Mouse (Mus musculus): Measurements from ENCODE around the gene Ccdc97. TPM values are rescaled to one million over a fixed set of nuclear protein-coding genes. Genes with fewer than 3 reads are reported as not detected.
A peak's percentile ranks its signal among the peaks of the same experiment; 100 is the strongest.
"Not testable (repeated sequence)": the region's sequence is repeated elsewhere in the genome, so short reads cannot be mapped to it uniquely, and the experiment has no call there.

Ccdc97 gene
- polyA plus RNA-seq, 1 experiment from 2014 or later: 47.7 TPM

DNA sequence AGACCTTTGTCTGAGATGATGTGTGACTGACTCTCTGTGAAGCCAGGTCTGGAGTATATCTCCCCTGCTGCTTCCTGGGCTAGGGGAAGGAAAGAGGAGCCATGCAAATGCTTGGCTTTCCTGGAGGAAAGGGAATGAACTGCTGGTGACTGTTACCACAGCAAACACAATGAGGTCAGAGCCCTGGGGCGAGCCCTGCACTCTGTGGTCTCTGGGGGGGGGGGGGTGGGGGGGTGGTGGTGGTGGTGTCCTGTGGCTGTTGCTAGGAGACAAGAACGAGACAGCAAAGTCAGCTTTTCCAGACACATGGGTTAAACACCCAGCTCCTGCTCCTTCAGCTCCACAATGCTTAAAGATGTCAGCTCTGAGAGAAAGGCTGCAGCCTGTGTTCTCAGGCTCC lies 10.5 kb upstream of the Ccdc97 start:
- no peak overlapping the region for H3K4me2 ChIP-seq (ENCODE audit: low read length)
- no peaks in the 10 kb centered on the region for H3K4me1 ChIP-seq (ENCODE audit: control insufficient read depth, insufficient read depth, low read length)
- ATAC-seq (ENCODE audit: low FRiP score, low TSS enrichment) (no peak), DNase-seq (no peak)
- H3K27me3 ChIP-seq (ENCODE audit: control insufficient read depth, insufficient read depth, low read length): no peaks in the 10 kb centered on the region
- no peak overlapping the region for H3K4me3 ChIP-seq (replicated peaks; ENCODE audit: low read depth, low read length)
- no peak overlapping the region for H3K27ac ChIP-seq (replicated peaks; ENCODE audit: low read depth, low read length)
- H3K9ac ChIP-seq (replicated peaks; ENCODE audit: low read length): no peak overlapping the region
- peaks cover 96% of the 10 kb centered on the region for H3K36me3 ChIP-seq (ENCODE audit: control insufficient read depth, insufficient read depth, low read length)
- 58% methylated on average over 2 of the region's 2 CpGs for WGBS
- H3K9me3 ChIP-seq (ENCODE audit: control insufficient read depth, low read length): no peaks in the 10 kb centered on the region

- Histone ChIP-seq H3K27ac (replicated peaks; ENCODE audit: low read depth, low read length) (no peak overlapping the region), H3K36me3 (ENCODE audit: control insufficient read depth, insufficient read depth, low read length) (peaks cover 96% of the 10 kb centered on the region), H3K9ac (replicated peaks; ENCODE audit: low read length) (no peak overlapping the region), H3K4me1 (ENCODE audit: control insufficient read depth, insufficient read depth, low read length) (no peaks in the 10 kb centered on the region), H3K4me3 (replicated peaks; ENCODE audit: low read depth, low read length) (no peak overlapping the region), H3K9me3 (ENCODE audit: control insufficient read depth, low read length) (no peaks in the 10 kb centered on the region), H3K4me2 (ENCODE audit: low read length) (no peak overlapping the region), H3K27me3 (ENCODE audit: control insufficient read depth, insufficient read depth, low read length) (no peaks in the 10 kb centered on the region)
- WGBS: 95% methylated on average over 5 of the region's 5 CpGs
- no peak for DNase-seq
- ATAC-seq (ENCODE audit: low FRiP score, low TSS enrichment): no peak
Observed at GRCm38 (mm10) chr7:25727800-25728199, 8.9 kb upstream of the Ccdc97 start.

- H3K4me2 ChIP-seq (ENCODE audit: low read length): no peak overlapping the region
- H3K36me3 ChIP-seq (ENCODE audit: control insufficient read depth, insufficient read depth, low read length): peaks cover 95% of the 10 kb centered on the region
- no peak for DNase-seq
- no peak overlapping the region for H3K4me3 ChIP-seq (replicated peaks; ENCODE audit: low read depth, low read length)
- no peaks in the 10 kb centered on the region for H3K27me3 ChIP-seq (ENCODE audit: control insufficient read depth, insufficient read depth, low read length)
- H3K9ac ChIP-seq (replicated peaks; ENCODE audit: low read length): no peak overlapping the region
- H3K9me3 ChIP-seq (ENCODE audit: control insufficient read depth, low read length): no peaks in the 10 kb centered on the region
- H3K4me1 ChIP-seq (ENCODE audit: control insufficient read depth, insufficient read depth, low read length): no peaks in the 10 kb centered on the region
- no peak for ATAC-seq (ENCODE audit: low FRiP score, low TSS enrichment)
- no peak overlapping the region for H3K27ac ChIP-seq (replicated peaks; ENCODE audit: low read depth, low read length)
- WGBS: 90% methylated on average over 19 of the region's 19 CpGs
Observed at GRCm38 (mm10) chr7:25725886-25726285, 7.0 kb upstream of the Ccdc97 start.

DNA sequence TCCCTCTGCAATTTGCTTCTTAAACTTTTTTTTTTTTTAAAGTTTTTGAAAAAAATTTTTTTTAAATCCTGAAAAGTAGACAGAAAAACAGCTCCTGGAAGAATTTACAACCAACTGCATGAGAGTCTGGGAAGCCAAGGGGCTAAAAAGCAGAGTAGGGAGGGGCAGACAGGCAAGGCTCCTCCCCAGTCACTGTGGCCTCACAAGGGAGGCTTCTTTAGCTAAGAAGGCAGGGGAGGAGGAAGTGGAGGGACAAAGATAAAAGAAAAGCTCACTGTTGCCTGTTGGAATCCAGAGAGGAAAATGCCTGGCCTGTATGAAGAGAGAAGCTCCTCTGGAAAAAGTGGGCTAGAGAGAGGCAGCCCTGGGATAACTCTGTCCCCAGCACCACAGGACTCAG lies 2.9 kb upstream of the Ccdc97 start:
- H3K4me1 ChIP-seq (ENCODE audit: control insufficient read depth, insufficient read depth, low read length); H3K9ac ChIP-seq (replicated peaks; ENCODE audit: low read length); H3K4me2 ChIP-seq (ENCODE audit: low read length); DNase-seq; H3K9me3 ChIP-seq (ENCODE audit: control insufficient read depth, low read length); H3K27ac ChIP-seq (replicated peaks; ENCODE audit: low read depth, low read length); H3K4me3 ChIP-seq (replicated peaks; ENCODE audit: low read depth, low read length); H3K27me3 ChIP-seq (ENCODE audit: control insufficient read depth, insufficient read depth, low read length); ATAC-seq (ENCODE audit: low FRiP score, low TSS enrichment): not testable (repeated sequence)
- peaks cover 65% of the 10 kb centered on the region for H3K36me3 ChIP-seq (ENCODE audit: control insufficient read depth, insufficient read depth, low read length)

DNA sequence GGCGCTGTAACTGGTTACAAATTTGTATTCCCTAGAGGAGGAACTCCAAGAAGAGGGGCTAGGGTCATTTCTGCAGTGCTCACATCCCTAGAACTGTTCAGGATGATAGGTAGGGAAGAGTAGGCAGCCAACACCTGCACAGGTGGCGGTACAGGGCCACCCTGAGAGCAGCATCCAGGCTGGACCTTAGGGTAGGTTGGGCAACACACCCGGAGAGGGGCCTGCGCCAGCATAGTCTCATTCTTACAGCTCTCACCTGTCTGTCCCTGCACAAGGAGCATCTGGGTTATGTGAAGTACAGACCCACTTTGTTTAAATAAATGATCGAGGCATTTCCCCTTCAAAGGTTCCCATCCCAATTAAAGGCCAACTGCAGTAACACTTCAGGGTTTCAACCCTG lies 1.9 kb upstream of the Ccdc97 start:
- WGBS: 94% methylated on average over 5 of the region's 5 CpGs
- DNase-seq (no peak), ATAC-seq (ENCODE audit: low FRiP score, low TSS enrichment) (no peak)
- H3K36me3 ChIP-seq (ENCODE audit: control insufficient read depth, insufficient read depth, low read length): peaks cover 60% of the 10 kb centered on the region
- no peaks in the 10 kb centered on the region for H3K27me3 ChIP-seq (ENCODE audit: control insufficient read depth, insufficient read depth, low read length)
- no peak overlapping the region for H3K4me2 ChIP-seq (ENCODE audit: low read length)
- no peak overlapping the region for H3K4me3 ChIP-seq (replicated peaks; ENCODE audit: low read depth, low read length)
- peaks cover 8% of the 10 kb centered on the region for H3K4me1 ChIP-seq (ENCODE audit: control insufficient read depth, insufficient read depth, low read length)
- no peak overlapping the region for H3K27ac ChIP-seq (replicated peaks; ENCODE audit: low read depth, low read length)
- no peak overlapping the region for H3K9ac ChIP-seq (replicated peaks; ENCODE audit: low read length)
- no peaks in the 10 kb centered on the region for H3K9me3 ChIP-seq (ENCODE audit: control insufficient read depth, low read length)

- H3K4me2 ChIP-seq (ENCODE audit: low read length): peak overlapping the region; percentile 78; the same call in 1 of the 2 replicates
- no peak overlapping the region for H3K4me3 ChIP-seq (replicated peaks; ENCODE audit: low read depth, low read length)
- H3K27ac ChIP-seq (replicated peaks; ENCODE audit: low read depth, low read length): no peak overlapping the region
- ATAC-seq (ENCODE audit: low FRiP score, low TSS enrichment): peak; percentile 51; the same call in 1 of the 2 replicates
- WGBS: 66% methylated on average over 10 of the region's 10 CpGs
- peaks cover 8% of the 10 kb centered on the region for H3K4me1 ChIP-seq (ENCODE audit: control insufficient read depth, insufficient read depth, low read length)
- no peak overlapping the region for H3K9ac ChIP-seq (replicated peaks; ENCODE audit: low read length)
- no peaks in the 10 kb centered on the region for H3K9me3 ChIP-seq (ENCODE audit: control insufficient read depth, low read length)
- peak; percentile 83 for DNase-seq
- H3K36me3 ChIP-seq (ENCODE audit: control insufficient read depth, insufficient read depth, low read length): peaks cover 60% of the 10 kb centered on the region
- H3K27me3 ChIP-seq (ENCODE audit: control insufficient read depth, insufficient read depth, low read length): no peaks in the 10 kb centered on the region
Observed at GRCm38 (mm10) chr7:25719761-25720610, 1.1 kb upstream of the Ccdc97 start.

GRCm38 (mm10) chr7:25717478-25717877 lies 1.4 kb downstream of the Ccdc97 start:
- Histone ChIP-seq H3K9me3 (ENCODE audit: control insufficient read depth, low read length) (no peaks in the 10 kb centered on the region), H3K27me3 (ENCODE audit: control insufficient read depth, insufficient read depth, low read length) (no peaks in the 10 kb centered on the region), H3K36me3 (ENCODE audit: control insufficient read depth, insufficient read depth, low read length) (peaks cover 60% of the 10 kb centered on the region), H3K4me3 (replicated peaks; ENCODE audit: low read depth, low read length) (no peak overlapping the region), H3K4me2 (ENCODE audit: low read length) (peak overlapping the region; percentile 78), H3K9ac (replicated peaks; ENCODE audit: low read length) (no peak overlapping the region), H3K27ac (replicated peaks; ENCODE audit: low read depth, low read length) (no peak overlapping the region), H3K4me1 (ENCODE audit: control insufficient read depth, insufficient read depth, low read length) (peaks cover 8% of the 10 kb centered on the region)
- 94% methylated on average over 3 of the region's 3 CpGs for WGBS
- no peak for DNase-seq
- ATAC-seq (ENCODE audit: low FRiP score, low TSS enrichment): no peak

DNA sequence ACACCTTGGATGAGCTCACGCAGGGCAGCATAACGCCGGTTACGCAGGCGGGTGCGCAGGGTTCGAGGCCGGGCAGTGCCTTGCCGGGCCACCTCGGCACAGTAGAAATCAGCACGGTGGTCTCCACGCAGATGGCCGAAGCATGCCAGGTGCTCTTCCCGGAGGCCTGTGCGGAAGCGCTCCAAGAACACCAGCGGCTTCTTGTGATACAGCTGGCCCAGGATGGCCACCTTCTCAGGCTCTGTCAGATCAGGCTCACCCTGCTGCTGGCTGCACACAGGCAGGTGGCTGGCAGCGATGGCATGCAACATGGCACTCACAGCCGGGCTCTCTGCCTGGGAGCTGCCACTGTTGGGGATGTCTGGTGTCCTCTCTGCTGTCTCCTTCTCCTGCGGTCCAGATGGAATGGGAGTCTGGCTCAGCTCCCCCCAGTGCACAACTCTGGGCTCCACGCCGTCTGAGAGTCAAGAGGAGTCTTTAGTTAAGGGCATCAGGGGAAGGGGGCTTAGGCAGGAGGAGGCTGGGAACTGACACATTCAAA lies 3.1 kb downstream of the Ccdc97 start:
- no peak for DNase-seq
- H3K9me3 ChIP-seq (ENCODE audit: control insufficient read depth, low read length): no peaks in the 10 kb centered on the region
- H3K4me1 ChIP-seq (ENCODE audit: control insufficient read depth, insufficient read depth, low read length): peaks cover 12% of the 10 kb centered on the region
- H3K27ac ChIP-seq (replicated peaks; ENCODE audit: low read depth, low read length): no peak overlapping the region
- no peaks in the 10 kb centered on the region for H3K27me3 ChIP-seq (ENCODE audit: control insufficient read depth, insufficient read depth, low read length)
- no peak overlapping the region for H3K9ac ChIP-seq (replicated peaks; ENCODE audit: low read length)
- ATAC-seq (ENCODE audit: low FRiP score, low TSS enrichment): no peak
- no peak overlapping the region for H3K4me3 ChIP-seq (replicated peaks; ENCODE audit: low read depth, low read length)
- WGBS: 95% methylated on average over 22 of the region's 22 CpGs
- H3K4me2 ChIP-seq (ENCODE audit: low read length): no peak overlapping the region
- H3K36me3 ChIP-seq (ENCODE audit: control insufficient read depth, insufficient read depth, low read length): peaks cover 51% of the 10 kb centered on the region

GRCm38 (mm10) chr7:25714581-25714980 lies 4.3 kb downstream of the Ccdc97 start:
- no peak overlapping the region for H3K4me2 ChIP-seq (ENCODE audit: low read length)
- no peaks in the 10 kb centered on the region for H3K9me3 ChIP-seq (ENCODE audit: control insufficient read depth, low read length)
- no peak overlapping the region for H3K4me3 ChIP-seq (replicated peaks; ENCODE audit: low read depth, low read length)
- peaks cover 43% of the 10 kb centered on the region for H3K36me3 ChIP-seq (ENCODE audit: control insufficient read depth, insufficient read depth, low read length)
- no peaks in the 10 kb centered on the region for H3K27me3 ChIP-seq (ENCODE audit: control insufficient read depth, insufficient read depth, low read length)
- H3K9ac ChIP-seq (replicated peaks; ENCODE audit: low read length): no peak overlapping the region
- ATAC-seq (ENCODE audit: low FRiP score, low TSS enrichment): no peak
- H3K4me1 ChIP-seq (ENCODE audit: control insufficient read depth, insufficient read depth, low read length): peaks cover 21% of the 10 kb centered on the region
- no peak overlapping the region for H3K27ac ChIP-seq (replicated peaks; ENCODE audit: low read depth, low read length)
- DNase-seq: no peak
- 96% methylated on average over 8 of the region's 8 CpGs for WGBS

Data from midbrain, embryonic 14.5 days (tissue).